Mouse (Mus musculus) urinary bladder, postnatal 10 days (tissue): ENCODE data around the gene Dennd1a.

ENCODE experiments used
- DNase-seq: peaks from one replicate; pipeline ENCODE4 v3.0.0; 2022; ENCODE audit warnings: low spot score

Dennd1a gene

GRCm38 (mm10) chr2:37879697-37880096, 407.5 kb downstream of the Dennd1a start:
- DNase-seq = no peak

GRCm38 (mm10) chr2:37872791-37873190, 414.4 kb downstream of the Dennd1a start:
- no peak for DNase-seq

- no peak for DNase-seq
These were observed 417.6 kb downstream of the Dennd1a start for GRCm38 (mm10) chr2:37869628-37870027.

GRCm38 (mm10) chr2:37867387-37867786, 419.8 kb downstream of the Dennd1a start:
- DNase-seq = no peak

- DNase-seq = no peak
These were observed 429.7 kb downstream of the Dennd1a start for GRCm38 (mm10) chr2:37857472-37857871.

GRCm38 (mm10) chr2:37856955-37857354, 430.2 kb downstream of the Dennd1a start:
- DNase-seq = no peak

GRCm38 (mm10) chr2:37855226-37855625, 432.0 kb downstream of the Dennd1a start:
- no peak for DNase-seq

GRCm38 (mm10) chr2:37853878-37854435, 433.2 kb downstream of the Dennd1a start:
- DNase-seq = no peak

GRCm38 (mm10) chr2:37850626-37851025, 436.6 kb downstream of the Dennd1a start:
- no peak for DNase-seq

- DNase-seq = no peak
These were observed 437.8 kb downstream of the Dennd1a start for GRCm38 (mm10) chr2:37849357-37849756.

- no peak for DNase-seq
These were observed 444.5 kb downstream of the Dennd1a start for GRCm38 (mm10) chr2:37842719-37843118.

GRCm38 (mm10) chr2:37842151-37842569, 445.0 kb downstream of the Dennd1a start:
- DNase-seq = no peak

- no peak for DNase-seq
These were observed 447.3 kb downstream of the Dennd1a start for GRCm38 (mm10) chr2:37839922-37840321.

GRCm38 (mm10) chr2:37838202-37838984, 448.8 kb downstream of the Dennd1a start:
- DNase-seq = no peak

- no peak for DNase-seq
These were observed 449.6 kb downstream of the Dennd1a start for GRCm38 (mm10) chr2:37837542-37837941.

- DNase-seq = no peak
These were observed 450.3 kb downstream of the Dennd1a start for GRCm38 (mm10) chr2:37836926-37837325.

GRCm38 (mm10) chr2:37832253-37832652, 454.9 kb downstream of the Dennd1a start:
- DNase-seq = no peak

- DNase-seq = no peak
These were observed 457.4 kb downstream of the Dennd1a start for GRCm38 (mm10) chr2:37829758-37830275.

GRCm38 (mm10) chr2:37823826-37824225, 463.4 kb downstream of the Dennd1a start:
- no peak for DNase-seq

GRCm38 (mm10) chr2:37822122-37822521, 465.1 kb downstream of the Dennd1a start:
- DNase-seq = no peak

GRCm38 (mm10) chr2:37819526-37820152, 467.6 kb downstream of the Dennd1a start:
- DNase-seq = no peak

- no peak for DNase-seq
These were observed 468.2 kb downstream of the Dennd1a start for GRCm38 (mm10) chr2:37818761-37819525.
